Mouse (Mus musculus) stomach, postnatal 0 days (tissue): ENCODE data around the gene Gtpbp8.

Experiments
- CTCF ChIP-seq: IDR thresholded peaks from 2 replicates; pipeline ENCODE4 v1.5.1; 2016; ENCODE audit warnings: antibody characterized with exemption, low read depth, mild to moderate bottlenecking, moderate library complexity
- EP300 ChIP-seq: optimal IDR thresholded peaks from 2 replicates; pipeline ENCODE3; 2016; ENCODE audit warnings: antibody characterized with exemption

- TF ChIP-seq CTCF (no peak), EP300 (no peak)
Measured at GRCm38 (mm10) chr16:44780751-44781150, 34.6 kb upstream of the Gtpbp8 start.
